Mouse (Mus musculus) stomach, postnatal 0 days (tissue): ENCODE measurements at regions not wholly inside any gene's neighbourhood (a gene's known extent, or its start where the extent isn't known, plus 50 kb on each side); places are given as distances from the start of the nearest gene placed in this dataset.

ENCODE experiments used
- ATAC-seq: fragments of 200-750 bp; cut with Nextera tagmentation; 2 replicates; pipeline ENCODE4 v1.8.0; 2017; ENCODE audit not compliant: low FRiP score, low TSS enrichment
- DNase-seq: peaks from one replicate; pipeline ENCODE4 v3.0.0-alpha.2; 2016; ENCODE audit warnings: low spot score
- H3K27ac ChIP-seq: fragments of 300-500 bp; sonication (generic); replicated peaks from 2 replicates; pipeline ENCODE4 v1.5.1; 2014; ENCODE audit warnings: mild to moderate bottlenecking, control low read depth
- H3K27me3 ChIP-seq: fragments of 300-500 bp; sonication (generic); 2 replicates; pipeline ENCODE4 v1.6.1; 2014; ENCODE audit warnings: low read length; ENCODE audit not compliant: control insufficient read depth, insufficient read depth
- H3K36me3 ChIP-seq: fragments of 300-500 bp; sonication (generic); 2 replicates; pipeline ENCODE4 v1.6.1; 2014; ENCODE audit warnings: low read length, mixed read lengths; ENCODE audit not compliant: control insufficient read depth, insufficient read depth
- H3K4me1 ChIP-seq: fragments of 300-500 bp; sonication (generic); replicated peaks from 2 replicates; pipeline ENCODE4 v1.6.1; 2014; ENCODE audit warnings: antibody characterized with exemption; ENCODE audit not compliant: control insufficient read depth, insufficient read depth
- H3K4me2 ChIP-seq: fragments of 300-500 bp; sonication (generic); replicated peaks from 2 replicates; pipeline ENCODE4 v1.6.1; 2014; ENCODE audit warnings: low read depth, mild to moderate bottlenecking, control low read depth, moderate library complexity
- H3K4me3 ChIP-seq: fragments of 300-500 bp; sonication (generic); 2 replicates; pipeline ENCODE4 v1.5.1; 2014; ENCODE audit warnings: low read depth, low read length, control low read depth
- H3K9ac ChIP-seq: fragments of 300-500 bp; sonication (generic); 2 replicates; pipeline ENCODE4 v1.6.1; 2014; ENCODE audit warnings: mild to moderate bottlenecking, low read length, control low read depth, mixed read lengths
- H3K9me3 ChIP-seq: fragments of 300-500 bp; sonication (generic); 2 replicates; pipeline ENCODE4 v1.6.1; 2016; ENCODE audit warnings: low read length; ENCODE audit not compliant: control insufficient read depth
- CTCF ChIP-seq: IDR thresholded peaks from 2 replicates; pipeline ENCODE4 v1.5.1; 2016; ENCODE audit warnings: antibody characterized with exemption, low read depth, mild to moderate bottlenecking, moderate library complexity
- EP300 ChIP-seq: optimal IDR thresholded peaks from 2 replicates; pipeline ENCODE3; 2016; ENCODE audit warnings: antibody characterized with exemption
- WGBS: fragments of 180-500 bp; shearing (Covaris S2); extraction: QIAGEN DNeasy Blood & Tissue Kit; methylation state at CpG from one replicate; pipeline ENCODE4 v1.1.7; 2014; 5-methylcytosine and 5-hydroxymethylcytosine counted together

GRCm38 (mm10) chr12:39692043-39692442 is 345.8 kb downstream of the Arl4a start:
- H3K4me1 ChIP-seq, result no peaks in the 10 kb centered on the region
- no peak overlapping the region for H3K4me2 ChIP-seq
- no peaks in the 10 kb centered on the region for H3K36me3 ChIP-seq
- ATAC-seq (no peak), DNase-seq (no peak)
- H3K9ac ChIP-seq, result no peak overlapping the region
- H3K9me3 ChIP-seq, result no peaks in the 10 kb centered on the region
- TF ChIP-seq CTCF (no peak), EP300 (no peak)
- no peaks in the 10 kb centered on the region for H3K27me3 ChIP-seq
- H3K27ac ChIP-seq, result no peak overlapping the region
- H3K4me3 ChIP-seq, result no peak overlapping the region
- 90% methylated on average over 2 of the region's 2 CpGs for WGBS

GRCm38 (mm10) chr12:39685399-39685798 is 352.4 kb downstream of the Arl4a start:
- H3K9me3 ChIP-seq, result no peaks in the 10 kb centered on the region
- H3K27ac ChIP-seq, result no peak overlapping the region
- H3K4me1 ChIP-seq, result no peaks in the 10 kb centered on the region
- DNase-seq, result no peak
- H3K9ac ChIP-seq, result no peak overlapping the region
- no peak for ATAC-seq
- TF ChIP-seq EP300 (no peak), CTCF (no peak)
- no peak overlapping the region for H3K4me3 ChIP-seq
- H3K27me3 ChIP-seq, result no peaks in the 10 kb centered on the region
- no peak overlapping the region for H3K4me2 ChIP-seq
- no peaks in the 10 kb centered on the region for H3K36me3 ChIP-seq

GRCm38 (mm10) chr12:39682121-39682520 is 355.7 kb downstream of the Arl4a start:
- Histone ChIP-seq H3K27me3 (no peaks in the 10 kb centered on the region), H3K9ac (no peak overlapping the region), H3K36me3 (no peaks in the 10 kb centered on the region), H3K9me3 (no peaks in the 10 kb centered on the region), H3K27ac (no peak overlapping the region), H3K4me1 (no peaks in the 10 kb centered on the region), H3K4me2 (no peak overlapping the region), H3K4me3 (no peak overlapping the region)
- WGBS, result 74% methylated on average over 1 of the region's 1 CpGs
- DNase-seq, result no peak
- ATAC-seq, result no peak
- no peak for TF ChIP-seq EP300
- TF ChIP-seq CTCF, result no peak

GRCm38 (mm10) chr12:39675608-39676007 is 362.2 kb downstream of the Arl4a start:
- WGBS, result 69% methylated on average over 2 of the region's 2 CpGs
- Histone ChIP-seq H3K4me1 (no peaks in the 10 kb centered on the region), H3K27me3 (no peaks in the 10 kb centered on the region), H3K4me3 (no peak overlapping the region), H3K9ac (no peak overlapping the region), H3K4me2 (no peak overlapping the region), H3K9me3 (no peaks in the 10 kb centered on the region), H3K36me3 (no peaks in the 10 kb centered on the region), H3K27ac (no peak overlapping the region)
- ATAC-seq (no peak), DNase-seq (no peak)
- TF ChIP-seq CTCF, result no peak
- no peak for TF ChIP-seq EP300

GRCm38 (mm10) chr12:39667701-39668100 is 370.1 kb downstream of the Arl4a start:
- Histone ChIP-seq H3K4me3 (no peak overlapping the region), H3K36me3 (no peaks in the 10 kb centered on the region), H3K9ac (no peak overlapping the region), H3K4me1 (no peaks in the 10 kb centered on the region), H3K9me3 (no peaks in the 10 kb centered on the region), H3K27me3 (no peaks in the 10 kb centered on the region), H3K4me2 (no peak overlapping the region), H3K27ac (no peak overlapping the region)
- 83% methylated on average over 2 of the region's 2 CpGs for WGBS
- no peak for DNase-seq
- TF ChIP-seq EP300 (no peak), CTCF (no peak)
- ATAC-seq, result no peak

GRCm38 (mm10) chr12:39665448-39665847 is 372.4 kb downstream of the Arl4a start:
- no peaks in the 10 kb centered on the region for H3K9me3 ChIP-seq
- no peaks in the 10 kb centered on the region for H3K36me3 ChIP-seq
- no peak overlapping the region for H3K4me2 ChIP-seq
- ATAC-seq (peak; percentile 81), DNase-seq (peak; percentile 76)
- H3K27ac ChIP-seq, result no peak overlapping the region
- no peaks in the 10 kb centered on the region for H3K4me1 ChIP-seq
- H3K9ac ChIP-seq, result no peak overlapping the region
- H3K4me3 ChIP-seq, result no peak overlapping the region
- TF ChIP-seq EP300 (no peak), CTCF (peak; percentile 87)
- no peaks in the 10 kb centered on the region for H3K27me3 ChIP-seq
- WGBS, result 10% methylated on average over 4 of the region's 4 CpGs
